Mouse (Mus musculus) hindbrain, postnatal 0 days (tissue): ENCODE results near the gene Hes3. TPM values are rescaled to one million over a fixed set of nuclear protein-coding genes. Genes with fewer than 3 reads are reported as not detected.

Experiments
- ATAC-seq: fragments of 200-750 bp; cut with Nextera tagmentation; 2 replicates; pipeline ENCODE4 v1.8.0; 2017; ENCODE audit warnings: mild to moderate bottlenecking, moderate TSS enrichment, moderate library complexity
- DNase-seq: peaks from one replicate; pipeline ENCODE4 v3.0.0-alpha.2; 2015; ENCODE audit warnings: low spot score
- H3K27ac ChIP-seq: fragments of 300-500 bp; sonication (generic); 2 replicates; pipeline ENCODE4 v1.5.1; 2014; ENCODE audit warnings: mild to moderate bottlenecking
- H3K27me3 ChIP-seq: fragments of 300-500 bp; sonication (generic); 2 replicates; pipeline ENCODE4 v1.6.1; 2014; ENCODE audit warnings: low read length, mixed read lengths; ENCODE audit not compliant: insufficient read depth
- H3K36me3 ChIP-seq: fragments of 300-500 bp; sonication (generic); 2 replicates; pipeline ENCODE4 v1.6.1; 2014; ENCODE audit warnings: low read length, mixed read lengths; ENCODE audit not compliant: insufficient read depth
- H3K4me1 ChIP-seq: fragments of 300-500 bp; sonication (generic); 2 replicates; pipeline ENCODE4 v1.6.1; 2014; ENCODE audit warnings: antibody characterized with exemption, low read length, mixed read lengths; ENCODE audit not compliant: insufficient read depth
- H3K4me2 ChIP-seq: fragments of 300-500 bp; sonication (generic); 2 replicates; pipeline ENCODE4 v1.6.1; 2014; ENCODE audit warnings: low read depth, mild to moderate bottlenecking, low read length, moderate library complexity, mixed read lengths
- H3K4me3 ChIP-seq: fragments of 300-500 bp; sonication (generic); 2 replicates; pipeline ENCODE4 v1.5.1; 2014; ENCODE audit warnings: low read length
- H3K9ac ChIP-seq: fragments of 300-500 bp; sonication (generic); replicated peaks from 2 replicates; pipeline ENCODE4 v1.6.1; 2014; ENCODE audit warnings: mild to moderate bottlenecking, low read length, moderate library complexity, mixed read lengths
- H3K9me3 ChIP-seq: fragments of 300-500 bp; sonication (generic); 2 replicates; pipeline ENCODE4 v1.6.1; 2016; ENCODE audit warnings: low read length, mixed read lengths
- CTCF ChIP-seq: IDR thresholded peaks from 2 replicates; pipeline ENCODE4 v1.5.1; 2016; ENCODE audit warnings: antibody characterized with exemption, control low read depth, low read depth
- WGBS: fragments of 180-500 bp; shearing (Covaris S2); extraction: QIAGEN DNeasy Blood & Tissue Kit; methylation state at CpG from one replicate; pipeline ENCODE4 v1.1.7; 2014; 5-methylcytosine and 5-hydroxymethylcytosine counted together
- polyA plus RNA-seq: library from polyadenylated mRNA; unstranded; fragments of >200 nt; fragmentation: Nextera tagmentation; extraction: Ambion mirVana; gene quantifications from 2 replicates; pipeline ENCODE4 v1.2.1, GENCODE M21; 2015
- total RNA-seq: library from RNA; depleted of rRNA; stranded (reverse); fragments of >200 nt; gene quantifications from 2 replicates; pipeline ENCODE4 v1.2.3, GENCODE M21; 2014

The Hes3 gene
- total and polyA plus RNA-seq, 2 experiments from 2014 or later: 0.15 to 0.26 TPM

GRCm38 (mm10) chr4:152250615-152251014, 40.8 kb downstream of the Hes3 start:
- Histone ChIP-seq H3K27me3 (no peaks in the 10 kb centered on the region), H3K27ac (no peak overlapping the region), H3K9ac (no peak overlapping the region), H3K4me3 (no peak overlapping the region), H3K4me1 (0 out of 2 replicates have a peak, but pooled peaks cover 4% of the 10 kb centered on the region), H3K9me3 (no peaks in the 10 kb centered on the region), H3K36me3 (no peaks in the 10 kb centered on the region; the same call in 1 of the 2 replicates), H3K4me2 (no peak overlapping the region)
- DNase-seq (no peak), ATAC-seq (no peak)
- TF ChIP-seq CTCF: no peak; the same call in 1 of the 2 replicates
- WGBS: 90% methylated on average over 6 of the region's 6 CpGs

GRCm38 (mm10) chr4:152247195-152247594, 44.3 kb downstream of the Hes3 start:
- WGBS: 83% methylated on average over 3 of the region's 3 CpGs
- Histone ChIP-seq H3K27ac (no peak overlapping the region), H3K36me3 (no peaks in the 10 kb centered on the region), H3K27me3 (no peaks in the 10 kb centered on the region), H3K9me3 (no peaks in the 10 kb centered on the region), H3K9ac (no peak overlapping the region), H3K4me1 (0 out of 2 replicates have a peak, but pooled peaks cover 4% of the 10 kb centered on the region), H3K4me3 (no peak overlapping the region), H3K4me2 (no peak overlapping the region)
- TF ChIP-seq CTCF: no peak
- ATAC-seq (no peak), DNase-seq (no peak)

- H3K9ac ChIP-seq: no peak overlapping the region
- no peak overlapping the region for H3K4me2 ChIP-seq
- 63% methylated on average over 6 of the region's 6 CpGs for WGBS
- H3K36me3 ChIP-seq: no peaks in the 10 kb centered on the region; the same call in 1 of the 2 replicates
- DNase-seq: no peak
- no peak for TF ChIP-seq CTCF
- no peak for ATAC-seq
- no peak overlapping the region for H3K4me3 ChIP-seq
- H3K27ac ChIP-seq: no peak overlapping the region
- no peaks in the 10 kb centered on the region for H3K9me3 ChIP-seq
- H3K27me3 ChIP-seq: no peaks in the 10 kb centered on the region
- 0 out of 2 replicates have a peak, but pooled peaks cover 4% of the 10 kb centered on the region for H3K4me1 ChIP-seq
These were observed 45.5 kb downstream of the Hes3 start for GRCm38 (mm10) chr4:152246011-152246410.

- TF ChIP-seq CTCF: no peak
These were observed 46.6 kb downstream of the Hes3 start for GRCm38 (mm10) chr4:152244545-152245522.

GRCm38 (mm10) chr4:152243969-152244368, 47.5 kb downstream of the Hes3 start:
- Histone ChIP-seq H3K4me2 (no peak overlapping the region), H3K27me3 (no peaks in the 10 kb centered on the region), H3K9me3 (no peaks in the 10 kb centered on the region), H3K4me1 (0 out of 2 replicates have a peak, but pooled peaks cover 4% of the 10 kb centered on the region), H3K4me3 (no peak overlapping the region), H3K9ac (no peak overlapping the region), H3K27ac (no peak overlapping the region), H3K36me3 (peaks cover 3% of the 10 kb centered on the region; the same call in 1 of the 2 replicates)
- WGBS: 93% methylated on average over 8 of the region's 8 CpGs
- no peak for TF ChIP-seq CTCF
- DNase-seq (no peak), ATAC-seq (no peak)

More at GRCm38 (mm10) chr4:152244545-152245522, 46.6 kb downstream of the Hes3 start:
- Histone ChIP-seq H3K9ac (no peak overlapping the region), H3K9me3 (no peaks in the 10 kb centered on the region), H3K27ac (peak overlapping the region; percentile 20; the same call in 1 of the 2 replicates), H3K4me3 (no peak overlapping the region), H3K4me1 (0 out of 2 replicates have a peak, but pooled peaks cover 4% of the 10 kb centered on the region), H3K36me3 (peaks cover 3% of the 10 kb centered on the region; the same call in 1 of the 2 replicates), H3K27me3 (no peaks in the 10 kb centered on the region), H3K4me2 (no peak overlapping the region)
- DNase-seq: no peak
- WGBS: 77% methylated on average over 11 of the region's 11 CpGs
- ATAC-seq: no peak

GRCm38 (mm10) chr4:152243241-152243891, 48.1 kb downstream of the Hes3 start:
- H3K9ac ChIP-seq: no peak overlapping the region
- WGBS: 89% methylated on average over 9 of the region's 9 CpGs
- peaks cover 3% of the 10 kb centered on the region; the same call in 1 of the 2 replicates for H3K36me3 ChIP-seq
- no peak overlapping the region for H3K4me3 ChIP-seq
- 0 out of 2 replicates have a peak, but pooled peaks cover 4% of the 10 kb centered on the region for H3K4me1 ChIP-seq
- TF ChIP-seq CTCF: no peak
- ATAC-seq: no peak
- no peaks in the 10 kb centered on the region for H3K27me3 ChIP-seq
- DNase-seq: no peak
- H3K9me3 ChIP-seq: no peaks in the 10 kb centered on the region
- no peak overlapping the region for H3K27ac ChIP-seq
- H3K4me2 ChIP-seq: no peak overlapping the region
